Mouse (Mus musculus) naive thymus-derived CD4-positive, alpha-beta T cell, adult 2 months (primary cell): Measurements from ENCODE around the gene Atp1a4.
A peak's percentile ranks its signal among the peaks of the same experiment; 100 is the strongest.

Experiments used
- DNase-seq: peaks from one replicate; pipeline ENCODE4 v3.0.0-alpha.2; 2011; ENCODE audit warnings: low read depth

Gene Atp1a4

GRCm38 (mm10) chr1:172197851-172198250, 60.4 kb downstream of the Atp1a4 start:
- no peak for DNase-seq

GRCm38 (mm10) chr1:172197146-172197545, 61.1 kb downstream of the Atp1a4 start:
- peak; percentile 50 for DNase-seq

- DNase-seq, result no peak
Measured at GRCm38 (mm10) chr1:172194435-172194834, 63.8 kb downstream of the Atp1a4 start.

GRCm38 (mm10) chr1:172192217-172192616, 66.0 kb downstream of the Atp1a4 start:
- DNase-seq, result no peak

GRCm38 (mm10) chr1:172191578-172191977, 66.6 kb downstream of the Atp1a4 start:
- DNase-seq, result no peak

GRCm38 (mm10) chr1:172188891-172189290, 69.3 kb downstream of the Atp1a4 start:
- no peak for DNase-seq

- no peak for DNase-seq
Measured at GRCm38 (mm10) chr1:172186401-172187289, 71.6 kb downstream of the Atp1a4 start.

- no peak for DNase-seq
Measured at GRCm38 (mm10) chr1:172183915-172184314, 74.3 kb downstream of the Atp1a4 start.

- no peak for DNase-seq
Measured at GRCm38 (mm10) chr1:172183056-172183455, 75.2 kb downstream of the Atp1a4 start.

GRCm38 (mm10) chr1:172181777-172182176, 76.4 kb downstream of the Atp1a4 start:
- no peak for DNase-seq

- no peak for DNase-seq
Measured at GRCm38 (mm10) chr1:172180881-172181280, 77.3 kb downstream of the Atp1a4 start.

- DNase-seq, result no peak
Measured at GRCm38 (mm10) chr1:172179102-172179501, 79.1 kb downstream of the Atp1a4 start.

GRCm38 (mm10) chr1:172177791-172178190, 80.4 kb downstream of the Atp1a4 start:
- no peak for DNase-seq
